Mouse (Mus musculus) right cerebral cortex, adult 18-20 months (tissue): Measurements from ENCODE around the gene Atp5s.
A peak's percentile ranks its signal among the peaks of the same experiment; 100 is the strongest.

Experiments
- DNase-seq: peaks from one replicate; pipeline ENCODE4 v3.0.0; 2022; ENCODE audit warnings: mixed read lengths

Gene Atp5s

GRCm38 (mm10) chr12:69733518-69733917, 8.8 kb downstream of the Atp5s start:
- DNase-seq, result no peak

GRCm38 (mm10) chr12:69733923-69734322, 9.2 kb downstream of the Atp5s start:
- DNase-seq, result no peak

- no peak for DNase-seq
These were observed 17.2 kb downstream of the Atp5s start for GRCm38 (mm10) chr12:69741965-69742364.

DNA sequence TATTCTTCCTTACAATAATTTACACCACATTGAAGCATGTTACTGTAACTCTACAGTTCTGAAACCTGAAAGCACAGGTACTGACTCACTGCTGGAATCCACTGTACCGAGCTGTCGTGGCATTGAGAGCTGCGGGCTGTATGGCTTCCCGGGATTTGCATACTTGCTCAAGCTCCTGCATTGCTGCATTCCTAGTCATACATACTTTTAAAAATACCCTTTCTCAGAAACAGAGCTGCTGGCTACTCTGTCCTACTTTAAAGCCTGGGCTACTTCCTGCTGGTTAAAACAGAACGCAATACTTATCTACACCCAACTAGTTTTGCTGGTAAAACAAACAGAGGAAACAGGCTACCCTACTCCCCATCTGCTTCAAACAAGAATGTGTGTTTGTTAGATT, 19.4 kb downstream of the Atp5s start:
- peak; percentile 21 for DNase-seq

DNA sequence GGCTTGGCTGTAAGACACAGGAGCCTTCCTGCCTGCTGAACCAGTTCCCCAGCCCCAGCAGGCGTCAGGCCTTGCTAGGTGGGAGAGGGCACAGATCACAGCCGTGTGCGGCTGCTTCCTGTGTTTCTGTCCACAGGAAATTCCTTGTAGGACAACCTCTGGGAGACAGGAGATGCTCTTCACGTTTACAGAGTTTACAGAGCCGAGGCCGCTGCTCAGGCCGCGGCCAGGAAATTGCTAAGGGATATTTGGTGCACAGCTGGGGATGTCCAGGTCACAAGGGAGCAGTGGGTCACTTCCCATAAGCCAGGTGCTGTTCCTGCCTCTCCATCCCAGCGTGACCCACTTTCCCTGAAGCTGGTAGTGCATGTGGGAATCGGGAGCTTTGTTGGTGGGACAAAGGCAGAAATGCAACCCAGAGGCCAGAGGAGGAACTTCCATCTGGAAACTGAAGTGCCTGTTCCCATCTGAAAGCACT, 27.2 kb downstream of the Atp5s start:
- no peak for DNase-seq

GRCm38 (mm10) chr12:69753936-69754335, 29.2 kb downstream of the Atp5s start:
- DNase-seq, result no peak

DNA sequence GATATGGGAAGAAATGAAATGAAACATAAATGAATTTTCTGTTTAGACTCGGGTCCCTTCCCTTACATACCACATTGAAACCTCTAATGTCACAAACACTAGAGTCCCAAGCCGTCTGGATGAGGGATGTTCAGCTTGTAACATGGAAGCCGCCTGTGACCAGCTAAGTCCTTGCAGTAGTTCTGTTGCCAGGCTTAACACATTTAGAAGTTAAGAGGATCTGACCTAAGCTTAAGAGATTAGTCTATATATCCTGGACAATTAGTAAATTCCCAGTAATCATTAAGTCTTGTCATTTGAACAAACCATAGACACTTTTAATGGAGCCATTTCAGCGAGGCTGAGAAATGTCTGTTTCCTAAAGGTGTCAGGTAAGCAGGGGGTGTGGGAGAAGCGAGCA, 31.3 kb downstream of the Atp5s start:
- DNase-seq, result no peak

DNA sequence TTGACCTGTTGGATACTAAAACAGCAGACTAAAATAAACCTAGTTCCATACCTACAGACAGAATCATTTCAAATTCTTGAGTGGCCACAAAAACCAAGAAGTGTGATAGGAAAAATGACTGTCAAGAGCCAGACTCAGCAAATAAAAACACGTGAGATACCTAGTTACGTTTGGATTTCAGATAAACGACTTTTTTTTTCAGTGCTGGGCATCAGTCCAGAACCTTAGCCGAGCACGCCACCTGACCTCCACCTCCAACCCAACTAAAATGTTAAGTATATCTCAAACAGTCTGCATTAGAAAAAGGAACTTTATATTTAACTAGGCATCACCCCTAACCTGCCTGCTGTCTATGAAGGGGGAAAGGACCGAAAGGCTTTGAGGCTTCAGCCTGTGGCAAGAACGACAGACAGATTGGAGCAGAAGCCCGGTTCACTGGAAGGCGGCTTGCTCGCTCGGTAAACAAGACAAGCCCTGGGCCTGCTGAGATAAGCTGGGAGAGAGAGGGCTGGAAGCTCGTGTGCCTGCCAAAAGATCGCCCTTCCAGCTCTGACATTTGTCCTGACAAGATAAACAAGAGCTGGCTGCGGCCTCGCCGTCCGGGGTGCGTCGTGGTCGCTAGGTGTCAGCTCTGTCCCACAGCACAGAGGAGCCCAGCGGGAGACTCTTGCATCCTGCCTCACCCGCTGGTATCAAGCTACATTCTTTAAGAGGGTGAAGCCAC, 32.8 kb downstream of the Atp5s start:
- peak; percentile 67 for DNase-seq

DNA sequence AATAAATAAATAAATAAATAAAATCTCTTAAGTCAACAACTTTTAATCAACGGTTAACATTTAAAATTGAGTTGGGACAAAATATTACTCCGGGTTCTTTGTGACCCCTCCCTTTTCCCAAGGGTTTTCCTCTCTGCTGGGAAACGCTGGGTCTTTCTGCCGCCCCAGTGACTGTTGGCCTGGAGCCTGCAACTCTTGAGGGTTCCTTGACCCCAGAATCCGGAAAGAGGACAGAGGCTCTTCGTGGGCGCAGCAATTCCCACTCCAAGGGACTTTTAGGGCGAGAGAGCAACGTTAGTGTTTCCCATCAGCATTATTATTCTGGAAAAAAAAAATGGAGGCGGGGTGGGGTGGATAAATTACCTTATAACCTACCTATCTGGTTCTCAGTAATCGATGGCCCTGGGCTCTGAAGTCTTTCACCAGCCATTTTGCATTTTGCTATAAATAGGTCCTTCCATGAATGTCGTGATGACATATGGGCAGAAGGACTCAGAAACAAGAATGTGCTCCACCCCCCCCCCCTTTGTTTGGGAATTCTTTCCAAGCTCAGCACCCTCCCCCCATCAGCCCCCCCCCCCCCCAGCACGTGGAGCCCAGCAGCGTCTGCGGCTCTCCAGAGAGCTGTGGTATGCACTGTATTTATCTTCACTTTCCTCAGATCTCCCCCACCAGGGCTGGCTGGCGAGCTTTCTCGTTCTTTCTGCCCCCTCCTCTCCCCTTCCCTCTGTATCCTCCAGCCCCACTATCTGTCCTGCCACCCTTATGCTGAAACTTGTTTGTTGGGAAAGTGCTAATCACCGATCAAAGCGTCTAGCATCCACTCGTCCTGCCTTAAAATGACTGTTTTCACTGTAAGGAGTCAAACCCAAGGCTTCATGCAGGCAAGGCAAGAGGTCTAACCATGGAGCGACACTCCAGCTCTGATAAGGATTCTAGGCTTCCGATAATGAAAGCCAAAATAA, 33.8 kb downstream of the Atp5s start:
- DNase-seq, result no peak

- no peak for DNase-seq
These were observed 34.6 kb downstream of the Atp5s start for GRCm38 (mm10) chr12:69759267-69759885.

DNA sequence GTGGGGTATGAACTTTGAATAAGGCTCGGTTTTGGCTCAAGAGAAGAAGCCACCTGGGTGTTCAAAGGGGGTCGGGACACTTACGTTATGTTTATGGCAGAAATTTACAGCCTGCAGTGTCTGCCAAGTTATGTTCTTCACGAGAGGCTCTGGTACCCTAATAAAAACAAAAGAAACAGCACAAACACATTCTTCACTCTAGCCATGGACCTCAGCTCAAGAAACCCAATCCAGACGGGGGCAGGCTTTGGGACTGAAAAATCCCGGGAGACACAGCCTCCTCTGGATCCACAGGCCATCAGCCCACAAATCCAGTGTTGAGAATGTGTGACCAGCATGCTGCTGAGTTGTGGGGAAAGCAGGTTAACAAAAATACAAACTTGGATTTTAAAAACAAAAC, 35.3 kb downstream of the Atp5s start:
- no peak for DNase-seq

DNA sequence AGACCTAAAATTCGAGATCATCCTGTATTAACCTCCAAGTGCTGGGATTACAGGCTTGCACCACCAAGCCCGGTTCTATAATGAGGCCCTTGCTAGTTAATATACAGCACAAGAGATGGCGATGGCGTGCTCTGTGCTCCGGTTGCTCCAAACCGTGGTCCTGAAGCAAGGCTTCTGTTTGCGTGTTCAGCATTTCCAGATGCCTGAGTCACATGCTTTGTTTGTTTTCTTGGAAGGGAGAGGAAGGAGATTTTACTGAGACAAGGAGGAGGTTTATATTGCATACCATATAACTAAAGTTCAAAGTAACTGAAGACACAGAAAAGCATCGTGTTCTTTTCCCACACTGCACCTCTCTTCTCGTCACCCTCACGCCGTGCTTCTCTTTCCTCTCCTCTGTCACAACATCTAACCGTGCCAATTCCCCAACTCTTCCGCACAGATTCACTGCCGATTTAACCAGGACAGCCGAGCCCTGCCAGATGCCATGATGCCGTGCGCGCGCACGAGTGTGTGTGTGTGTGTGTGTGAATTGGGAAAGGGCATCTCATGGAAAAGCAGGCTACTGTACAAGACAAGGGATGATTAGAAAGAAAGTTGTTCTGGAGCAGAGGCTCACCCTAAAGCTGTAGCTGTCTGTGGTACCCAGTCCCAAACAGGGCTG, 36.1 kb downstream of the Atp5s start:
- DNase-seq, result no peak

- DNase-seq, result no peak
These were observed 36.9 kb downstream of the Atp5s start for GRCm38 (mm10) chr12:69761603-69762002.

DNA sequence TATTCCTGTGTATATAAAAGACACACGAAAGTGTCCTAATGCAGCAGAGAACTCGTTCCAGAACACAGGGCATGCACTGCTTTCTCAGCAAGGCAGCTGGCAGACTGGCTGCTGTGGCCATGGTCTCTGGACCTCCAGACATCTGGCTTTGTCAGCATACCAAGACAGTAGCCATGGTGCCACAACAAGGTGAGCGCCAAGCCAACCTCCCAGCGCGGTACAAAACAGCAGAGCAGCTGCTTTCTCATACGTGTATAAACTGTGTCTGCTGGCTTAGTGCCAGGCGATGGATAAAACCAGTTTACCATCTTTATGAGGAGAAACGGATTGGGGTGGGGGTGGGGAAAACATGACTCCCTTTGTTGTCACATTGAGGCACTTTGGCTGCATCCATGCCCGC, 40.8 kb downstream of the Atp5s start:
- DNase-seq, result no peak

GRCm38 (mm10) chr12:69766185-69766904, 41.6 kb downstream of the Atp5s start:
- no peak for DNase-seq

DNA sequence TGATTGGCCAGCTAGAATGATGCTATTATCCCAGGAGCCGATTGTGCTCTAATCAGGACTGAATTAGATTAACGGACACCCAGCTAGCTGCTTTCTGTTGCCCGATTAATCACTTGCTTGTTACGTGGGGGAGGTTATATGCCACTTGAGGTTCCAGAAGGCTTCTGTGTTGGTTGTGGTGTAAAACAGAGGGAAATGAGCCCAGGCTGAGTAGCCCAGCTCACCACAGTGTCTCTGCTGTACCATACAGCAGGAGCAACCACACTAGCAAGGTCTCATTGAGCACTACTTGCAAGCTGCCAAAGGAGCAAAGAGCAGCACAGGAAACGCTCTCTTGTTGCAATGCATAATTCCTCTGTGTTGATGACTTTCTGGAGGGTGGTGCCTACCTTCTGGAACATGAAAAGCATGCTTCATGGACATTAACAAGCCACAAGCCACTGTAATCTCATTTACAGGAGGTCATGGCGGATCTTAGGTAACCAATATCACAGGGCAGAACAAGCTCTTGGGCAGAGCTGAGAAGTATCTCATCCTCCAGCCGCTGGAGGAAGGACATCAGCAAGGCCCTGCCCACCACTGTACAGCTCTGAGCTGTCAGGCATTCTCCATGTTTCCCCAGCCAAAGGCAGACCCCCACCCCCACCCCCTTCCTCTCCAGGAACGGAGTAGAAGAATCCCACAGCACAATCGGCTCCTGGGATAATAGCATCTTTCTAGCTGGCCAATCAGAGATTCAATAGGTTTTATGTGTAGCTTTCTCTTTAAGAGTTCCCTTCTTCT, 42.9 kb downstream of the Atp5s start:
- no peak for DNase-seq

DNA sequence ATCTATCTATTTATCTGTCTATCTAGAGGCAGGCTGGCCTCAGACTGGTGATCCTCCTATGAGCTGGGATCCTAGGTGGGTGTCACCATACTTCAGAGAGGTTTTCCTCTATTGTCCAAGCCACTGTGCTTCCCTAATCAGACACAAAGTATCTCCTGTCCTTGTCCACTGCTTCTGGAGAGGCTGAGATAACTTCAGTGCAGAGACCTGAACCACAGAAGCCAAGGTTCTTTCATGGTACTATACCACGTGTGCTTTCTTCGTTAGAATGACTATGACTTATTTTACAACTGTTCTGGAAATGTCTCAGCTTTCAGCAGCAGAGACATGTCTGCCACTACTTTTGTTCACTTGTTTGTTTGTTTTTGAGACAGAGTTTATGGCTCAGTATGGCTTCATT, 44.1 kb downstream of the Atp5s start:
- no peak for DNase-seq

- no peak for DNase-seq
These were observed 52.0 kb downstream of the Atp5s start for GRCm38 (mm10) chr12:69776607-69777340.

DNA sequence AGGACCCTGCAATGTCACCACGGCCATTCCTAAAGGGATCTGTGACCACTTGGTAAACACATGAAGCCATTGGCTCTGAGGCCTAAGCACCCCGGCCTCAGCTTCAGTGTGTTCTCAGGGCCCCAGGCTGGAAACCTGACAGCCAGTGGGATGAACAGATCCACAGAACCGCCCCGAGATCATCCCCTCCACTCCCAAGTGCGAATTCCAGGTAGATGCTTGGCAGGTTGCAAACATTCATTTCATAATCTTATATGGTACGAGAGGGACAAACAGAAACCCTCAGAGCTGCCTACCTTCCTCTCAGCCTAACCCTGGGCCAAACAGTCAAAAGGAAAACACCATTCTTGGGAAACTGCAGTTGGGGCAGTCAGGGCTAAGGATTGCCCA, 52.6 kb downstream of the Atp5s start:
- DNase-seq, result no peak

DNA sequence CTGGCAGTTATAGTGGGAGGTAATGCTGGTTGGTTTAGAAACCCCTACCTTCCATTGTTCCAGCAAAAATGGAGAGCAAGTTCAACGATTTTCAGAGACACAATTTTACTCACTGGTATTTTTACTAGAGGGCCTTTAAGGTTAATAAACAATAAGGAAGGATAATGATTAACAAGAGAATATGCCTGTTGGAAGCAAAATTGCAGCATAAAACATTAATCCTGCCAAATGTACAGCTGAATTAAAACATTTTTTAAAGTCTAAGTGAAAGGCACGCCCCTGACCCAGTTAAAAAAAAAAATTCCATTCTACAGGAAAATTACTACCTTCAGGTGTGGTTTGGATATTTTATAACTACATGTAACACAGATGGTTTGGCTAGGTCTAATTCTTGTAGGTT, 53.2 kb downstream of the Atp5s start:
- DNase-seq, result no peak

GRCm38 (mm10) chr12:69781480-69781879, 56.7 kb downstream of the Atp5s start:
- no peak for DNase-seq
